Mouse (Mus musculus) erythroblast, embryonic 14.5 days (primary cell): ENCODE data around the gene Mrps17.

ENCODE experiments used
- GATA1 ChIP-seq: IDR thresholded peaks from 2 replicates; pipeline ENCODE4 v1.6.1; 2012; ENCODE audit warnings: low read length, inconsistent platforms, mixed read lengths
- TAL1 ChIP-seq: IDR thresholded peaks from 3 replicates; pipeline ENCODE4 v1.6.1; 2012; ENCODE audit warnings: low read length, inconsistent platforms, mixed read lengths

GRCm38 (mm10) chr5:129724834-129725773 lies 9.8 kb downstream of the Mrps17 start, which contains the start of gene Nipsnap2:
- TF ChIP-seq GATA1 = no peak
- TF ChIP-seq TAL1 = no peak
